Mouse (Mus musculus) adrenal gland, postnatal 10 days (tissue): Measurements from ENCODE around the gene Adam15. TPM values are rescaled to one million over a fixed set of nuclear protein-coding genes. Genes with fewer than 3 reads are reported as not detected.
A peak's percentile ranks its signal among the peaks of the same experiment; 100 is the strongest.

ENCODE experiments used
- DNase-seq: peaks from one replicate; pipeline ENCODE4 v3.0.0; 2021; ENCODE audit warnings: mixed read lengths
- total RNA-seq, 2 experiments: library from RNA; stranded (reverse); gene quantifications; 2 replicates each; pipeline ENCODE4 v1.2.3; 2021

Adam15 gene
- total RNA-seq, 2 experiments from 2014 or later = 62.8 to 68.9 TPM

DNA sequence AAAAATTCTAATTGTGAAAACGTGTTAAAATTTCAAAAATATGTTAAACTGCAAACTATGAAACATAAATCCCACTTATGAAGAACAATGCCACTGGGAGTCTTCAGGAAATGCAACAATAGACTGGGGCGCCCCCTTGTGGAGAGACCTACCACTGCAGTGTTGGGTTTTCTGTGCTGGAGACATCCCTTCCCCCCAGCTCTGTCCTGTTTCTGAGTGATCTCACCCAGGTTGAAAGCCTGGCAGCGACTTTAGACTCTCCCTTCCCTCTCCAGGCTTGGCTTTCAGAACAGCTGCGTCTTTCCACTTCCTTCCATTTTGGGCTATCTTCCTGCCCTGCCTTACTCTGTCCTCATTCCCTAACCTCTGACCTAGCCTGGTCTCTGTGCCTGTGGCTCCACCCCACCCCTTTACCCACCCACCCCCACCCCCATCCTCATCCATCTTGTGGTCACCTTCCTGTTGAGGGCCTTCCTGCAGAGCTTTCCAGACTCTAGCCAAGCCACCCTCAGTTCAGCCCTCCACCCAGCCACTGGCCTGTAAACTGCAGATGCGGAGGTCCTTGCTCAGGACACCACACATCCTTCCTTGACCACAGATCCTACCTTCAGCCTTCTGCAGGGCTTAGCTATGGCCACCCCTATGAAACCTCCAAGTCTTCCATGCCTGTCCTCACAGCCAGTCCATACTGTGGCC lies 5.2 kb upstream of the Adam15 start:
- DNase-seq = peak; percentile 94

GRCm38 (mm10) chr3:89351271-89351670 lies 1.5 kb upstream of the Adam15 start:
- DNase-seq = no peak

- DNase-seq = peak; percentile 67
Measured at GRCm38 (mm10) chr3:89348911-89349868, 606 bp downstream of the Adam15 start.

GRCm38 (mm10) chr3:89347916-89348315 lies 1.9 kb downstream of the Adam15 start:
- DNase-seq = no peak

GRCm38 (mm10) chr3:89346815-89347540 lies 2.8 kb downstream of the Adam15 start:
- DNase-seq = no peak

DNA sequence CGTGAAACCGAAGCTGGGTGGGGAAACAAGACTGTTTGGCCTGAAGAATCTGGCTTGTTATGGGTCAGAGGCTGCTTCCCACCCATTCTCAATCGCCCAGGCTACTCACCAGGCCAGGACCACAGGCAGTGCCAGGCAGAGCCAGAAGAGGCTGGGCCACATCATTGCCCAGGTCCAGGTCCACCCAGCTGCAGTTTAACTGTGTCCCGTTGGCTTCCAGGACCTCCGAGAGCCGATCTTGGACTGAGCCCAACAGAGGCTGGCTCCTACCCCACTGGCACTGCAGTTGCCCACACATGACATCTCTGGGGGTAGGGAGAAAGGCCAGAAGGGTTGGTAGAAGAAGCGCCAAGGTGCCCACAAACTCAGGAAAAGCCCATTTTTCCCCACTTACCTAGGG lies 6.5 kb downstream of the Adam15 start:
- DNase-seq = no peak

- no peak for DNase-seq
Measured at GRCm38 (mm10) chr3:89341794-89342193, 8.0 kb downstream of the Adam15 start.

GRCm38 (mm10) chr3:89340465-89340864 lies 9.3 kb downstream of the Adam15 start:
- peak; percentile 88 for DNase-seq

GRCm38 (mm10) chr3:89339416-89339815 lies 10.4 kb downstream of the Adam15 start:
- DNase-seq = peak; percentile 79

GRCm38 (mm10) chr3:89337721-89338578 lies 11.8 kb downstream of the Adam15 start, which contains the start of gene Efna4:
TSS of gene Efna4 (minus strand) at chr3:89338028.
- peak; percentile 63 for DNase-seq

GRCm38 (mm10) chr3:89337062-89337720 lies 12.6 kb downstream of the Adam15 start:
- no peak for DNase-seq

GRCm38 (mm10) chr3:89336529-89336928 lies 13.3 kb downstream of the Adam15 start:
- DNase-seq = no peak

DNA sequence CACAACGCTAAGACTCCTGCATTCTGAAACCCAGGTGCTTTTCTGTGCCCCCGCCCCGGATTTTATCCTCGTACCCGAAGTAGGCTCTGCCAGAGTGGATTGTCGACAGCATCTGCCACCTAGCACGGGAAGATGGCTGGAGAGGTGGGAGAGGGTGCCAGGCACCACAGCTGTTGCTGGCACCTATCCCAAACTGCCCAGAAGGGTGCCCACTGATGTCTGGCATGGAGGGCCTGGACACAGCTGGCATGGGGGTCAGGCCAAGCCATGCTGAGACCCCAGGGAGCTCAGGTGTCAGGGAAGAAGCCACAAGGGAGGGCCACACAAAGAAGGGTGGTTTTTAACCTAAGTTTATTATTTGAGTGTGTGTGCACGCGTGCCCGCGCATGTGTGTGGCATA lies 16.7 kb downstream of the Adam15 start:
- DNase-seq = no peak

DNA sequence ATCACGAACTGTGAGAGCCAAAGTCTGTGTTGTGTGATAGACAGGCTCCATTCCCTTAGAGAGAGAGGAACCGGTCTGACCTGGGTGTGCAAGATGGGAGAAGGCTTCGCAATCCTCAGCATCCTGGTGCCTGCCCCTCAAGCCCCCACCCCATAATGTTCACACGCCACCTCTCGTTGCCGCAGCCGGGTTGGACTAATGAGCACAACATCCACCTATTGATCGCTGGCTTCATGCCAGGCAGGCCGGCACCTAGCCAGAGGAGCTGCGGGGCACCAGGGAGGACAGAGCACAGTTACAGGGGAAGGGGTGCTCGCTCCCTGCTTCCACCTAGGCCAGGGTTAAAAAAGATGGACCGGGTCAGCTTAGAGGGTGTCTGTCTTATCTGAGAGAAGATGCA lies 17.3 kb downstream of the Adam15 start:
- no peak for DNase-seq

DNA sequence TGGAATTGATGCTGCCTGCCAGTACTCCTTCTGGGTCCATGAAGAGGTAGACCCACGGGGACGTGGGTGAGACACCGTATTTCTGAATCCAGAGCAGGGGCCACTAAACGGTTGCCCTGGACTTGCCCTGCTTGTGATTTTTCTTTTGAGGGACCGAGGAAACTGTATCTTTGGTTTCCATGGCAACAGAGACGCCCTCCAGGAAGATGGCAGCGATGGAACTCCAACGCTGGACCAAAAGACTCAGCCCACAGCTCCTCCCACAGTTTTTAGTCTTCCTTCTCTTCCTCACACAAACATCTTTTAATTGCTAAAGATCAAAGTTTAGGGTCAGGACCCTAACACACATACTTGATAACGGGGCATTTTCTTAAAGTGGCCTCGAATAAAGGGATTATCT lies 17.8 kb downstream of the Adam15 start:
- DNase-seq = no peak

GRCm38 (mm10) chr3:89331561-89331960 lies 18.2 kb downstream of the Adam15 start:
- DNase-seq = no peak

DNA sequence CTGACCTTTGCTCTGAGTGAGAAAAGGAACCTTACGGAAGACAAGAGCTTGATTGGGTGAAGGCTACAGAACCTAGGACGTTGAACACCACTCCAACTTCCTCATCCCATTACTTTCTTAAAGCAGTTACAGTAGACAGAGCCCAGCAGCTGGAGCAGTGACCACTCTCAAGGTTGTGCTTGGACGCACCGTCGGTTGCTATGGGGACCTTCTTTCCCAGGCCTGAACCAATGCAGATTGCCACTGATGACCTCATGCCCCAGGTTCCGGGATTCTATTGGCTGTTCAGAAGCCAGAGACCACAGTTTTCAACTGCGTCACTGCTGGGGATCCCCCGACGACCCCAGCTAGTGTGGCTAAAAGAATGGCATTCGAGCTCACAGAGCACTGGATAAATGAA lies 18.8 kb downstream of the Adam15 start:
- DNase-seq = peak; percentile 71

DNA sequence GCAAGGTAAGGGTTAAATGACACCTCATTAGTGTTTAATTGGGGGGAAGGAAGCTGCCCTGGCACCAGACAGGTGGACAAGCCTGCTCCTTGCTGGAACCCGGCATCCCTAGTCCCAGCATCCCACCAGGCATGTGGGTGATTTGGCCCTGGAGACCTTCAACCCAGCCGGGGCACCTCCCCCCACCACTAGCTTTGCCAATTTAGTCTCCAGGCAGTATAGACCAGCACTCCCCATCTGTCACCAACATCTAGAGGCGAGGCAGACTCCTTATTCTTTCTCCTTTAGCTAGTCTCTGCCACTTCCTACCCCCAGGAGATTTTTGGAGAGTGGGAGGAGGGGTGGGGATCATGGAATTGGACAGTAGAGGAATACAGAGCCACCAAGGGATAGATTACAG lies 19.4 kb downstream of the Adam15 start:
- DNase-seq = no peak

DNA sequence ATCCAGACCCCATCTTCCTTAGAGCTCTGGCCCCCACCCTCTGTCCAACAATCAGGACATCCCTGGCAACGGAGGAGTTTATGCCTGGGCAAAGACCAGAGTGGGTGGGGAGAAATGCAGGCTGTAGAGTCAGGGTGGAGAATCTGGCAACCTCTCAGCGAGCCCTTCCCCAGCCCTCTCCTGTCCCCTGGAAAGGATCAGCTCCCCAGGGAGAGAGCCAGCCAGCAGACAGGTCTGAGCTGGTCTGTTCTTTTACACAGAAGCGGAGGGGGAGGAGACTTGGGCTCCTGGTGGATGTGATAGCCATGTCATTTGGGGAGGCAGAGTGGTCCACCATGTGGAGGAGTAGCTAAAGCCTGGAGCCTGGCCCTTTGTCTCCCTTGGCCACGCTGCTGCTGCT lies 21.2 kb downstream of the Adam15 start:
- no peak for DNase-seq

- no peak for DNase-seq
Measured at GRCm38 (mm10) chr3:89327371-89327870, 22.4 kb downstream of the Adam15 start.

DNA sequence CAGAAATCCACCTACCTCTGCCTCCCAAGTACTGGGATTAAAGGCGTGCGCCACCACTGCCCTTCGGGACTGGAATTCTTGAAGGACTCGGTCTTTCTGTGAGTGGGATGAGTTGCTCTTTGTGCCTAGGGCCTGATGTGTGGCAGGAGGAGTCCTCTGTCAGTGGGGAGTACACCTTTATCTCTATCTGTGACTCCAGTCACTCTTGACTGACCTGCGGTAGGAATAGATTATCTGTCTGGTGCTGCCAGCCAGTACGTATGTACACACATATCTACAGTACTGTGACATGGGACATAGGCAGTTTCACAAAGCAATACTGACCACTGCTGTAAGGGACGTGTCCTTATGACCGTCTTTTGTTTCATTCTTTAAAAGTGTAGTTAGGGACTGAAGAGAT lies 23.9 kb downstream of the Adam15 start:
- no peak for DNase-seq
